Mouse (Mus musculus): ENCODE data around the gene Dis3l. TPM values are rescaled to one million over a fixed set of nuclear protein-coding genes. Genes with fewer than 3 reads are reported as not detected.

The Dis3l gene
- 8.1 and 9.6 TPM in 2 replicates for polyA plus RNA-seq (2015; fragmentation: Nextera tagmentation; extraction: Ambion mirVana)

- H3K27me3 ChIP-seq (replicated peaks; ENCODE audit: insufficient read depth, low read length), result no peaks in the 10 kb centered on the region
- ATAC-seq, result no peak
- WGBS, result 5% methylated on average over 16 of the region's 16 CpGs
- peaks cover 9% of the 10 kb centered on the region; the same call in 1 of the 2 replicates for H3K36me3 ChIP-seq (ENCODE audit: insufficient read depth, low read length)
- no peak for DNase-seq (ENCODE audit: low spot score)
- peak within 1 kb of the TSS; percentile 99 for H3K9ac ChIP-seq (replicated peaks; ENCODE audit: low read depth)
- no peaks in the 10 kb centered on the region for H3K9me3 ChIP-seq (ENCODE audit: low read length)
- peak within 1 kb of the TSS; percentile 68 for H3K4me3 ChIP-seq (ENCODE audit: low read depth, low read length)
- peak within 1 kb of the TSS; percentile 81 for H3K4me2 ChIP-seq (replicated peaks; ENCODE audit: low read depth, low read length)
- peak within 1 kb of the TSS; percentile 100 for H3K27ac ChIP-seq (ENCODE audit: low read length)
- TF ChIP-seq EP300 (IDR thresholded peaks at IDR 0.05) (no peak), CTCF (IDR thresholded peaks at IDR 0.05) (no peak)
- no peaks in the 10 kb centered on the region for H3K4me1 ChIP-seq (ENCODE audit: insufficient read depth, low read depth, low read length)
Observed at GRCm38 (mm10) chr9:64341254-64341566, at the start of gene Dis3l. Gene Dis3l (minus strand): TSS chr9:64341288.

- no peak overlapping the region for H3K9ac ChIP-seq (replicated peaks; ENCODE audit: low read depth)
- H3K4me2 ChIP-seq (replicated peaks; ENCODE audit: low read depth, low read length), result no peak overlapping the region
- no peak for ATAC-seq
- WGBS, result 64% methylated on average over 7 of the region's 7 CpGs
- H3K27me3 ChIP-seq (replicated peaks; ENCODE audit: insufficient read depth, low read length), result peaks cover 24% of the 10 kb centered on the region
- no peak for DNase-seq (ENCODE audit: low spot score)
- H3K27ac ChIP-seq (ENCODE audit: low read length), result no peak overlapping the region
- H3K36me3 ChIP-seq (ENCODE audit: insufficient read depth, low read length), result no peaks in the 10 kb centered on the region
- peaks cover 13% of the 10 kb centered on the region for H3K4me1 ChIP-seq (ENCODE audit: insufficient read depth, low read depth, low read length)
- no peaks in the 10 kb centered on the region for H3K9me3 ChIP-seq (ENCODE audit: low read length)
- no peak for TF ChIP-seq CTCF (IDR thresholded peaks at IDR 0.05)
- no peak for TF ChIP-seq EP300 (IDR thresholded peaks at IDR 0.05)
- H3K4me3 ChIP-seq (ENCODE audit: low read depth, low read length), result no peak overlapping the region
Observed at GRCm38 (mm10) chr9:64389576-64390292, 48.6 kb upstream of the Dis3l start.

DNA sequence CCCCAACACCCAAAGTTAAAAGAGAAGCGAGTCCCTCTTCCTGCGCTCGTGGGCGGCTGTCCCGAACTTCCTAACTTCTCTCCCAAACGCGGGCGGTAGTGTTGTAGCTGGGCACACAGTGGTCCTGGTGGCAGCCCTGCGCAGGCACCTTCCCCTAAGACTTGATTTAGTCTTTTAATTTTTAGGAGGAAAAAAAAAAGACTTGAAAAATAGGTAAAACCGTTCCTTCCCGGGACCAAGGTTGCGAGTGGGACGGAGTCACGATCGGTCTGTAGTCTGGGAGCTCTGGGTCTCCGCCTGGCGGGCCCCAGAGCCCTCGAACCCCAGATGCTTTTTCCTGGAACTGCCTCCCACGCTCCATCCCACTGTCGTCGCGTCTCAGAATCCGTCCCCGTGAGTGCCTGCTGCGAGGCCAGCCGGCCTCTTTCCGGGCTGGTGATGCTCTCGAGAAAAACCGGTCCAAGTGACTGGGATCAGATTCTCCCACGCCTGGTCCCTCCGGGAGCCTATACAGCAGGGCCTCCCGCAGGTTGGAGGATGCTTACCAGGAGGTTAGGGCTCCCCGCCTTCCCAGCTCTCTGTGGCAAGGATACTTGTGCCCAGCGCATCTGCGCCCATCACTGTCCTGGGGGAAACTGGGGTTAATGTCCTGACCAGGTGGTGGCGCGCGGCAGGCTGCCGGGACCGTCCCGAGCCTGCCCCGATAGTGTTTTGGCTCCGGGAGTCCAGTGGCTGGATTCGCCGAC, 45.6 kb upstream of the Dis3l start:
- Histone ChIP-seq H3K4me3 (ENCODE audit: low read depth, low read length) (peak overlapping the region; percentile 42), H3K9me3 (ENCODE audit: low read length) (no peaks in the 10 kb centered on the region), H3K4me1 (ENCODE audit: insufficient read depth, low read depth, low read length) (peaks cover 18% of the 10 kb centered on the region), H3K27me3 (replicated peaks; ENCODE audit: insufficient read depth, low read length) (peaks cover 24% of the 10 kb centered on the region), H3K4me2 (replicated peaks; ENCODE audit: low read depth, low read length) (peak overlapping the region; percentile 82), H3K36me3 (ENCODE audit: insufficient read depth, low read length) (no peaks in the 10 kb centered on the region), H3K27ac (ENCODE audit: low read length) (no peak overlapping the region), H3K9ac (replicated peaks; ENCODE audit: low read depth) (no peak overlapping the region)
- TF ChIP-seq CTCF (IDR thresholded peaks at IDR 0.05), result peak; percentile 10; the same call in 1 of the 2 replicates
- no peak for TF ChIP-seq EP300 (IDR thresholded peaks at IDR 0.05)
- DNase-seq (ENCODE audit: low spot score) (no peak), ATAC-seq (no peak)
- 1% methylated on average over 45 of the region's 45 CpGs for WGBS

GRCm38 (mm10) chr9:64385511-64386465, 44.7 kb upstream of the Dis3l start, which contains the start of gene Megf11:
Gene Megf11 (plus strand): TSS chr9:64385626.
- ATAC-seq (peak; percentile 37; the same call in 1 of the 2 replicates), DNase-seq (ENCODE audit: low spot score) (peak; percentile 45)

GRCm38 (mm10) chr9:64383021-64383788, 42.1 kb upstream of the Dis3l start:
- no peaks in the 10 kb centered on the region for H3K9me3 ChIP-seq (ENCODE audit: low read length)
- H3K4me3 ChIP-seq (ENCODE audit: low read depth, low read length), result no peak overlapping the region
- H3K27me3 ChIP-seq (replicated peaks; ENCODE audit: insufficient read depth, low read length), result peaks cover 24% of the 10 kb centered on the region
- WGBS, result 23% methylated on average over 10 of the region's 10 CpGs
- H3K36me3 ChIP-seq (ENCODE audit: insufficient read depth, low read length), result no peaks in the 10 kb centered on the region
- TF ChIP-seq EP300 (IDR thresholded peaks at IDR 0.05), result no peak
- no peak for TF ChIP-seq CTCF (IDR thresholded peaks at IDR 0.05)
- H3K4me2 ChIP-seq (replicated peaks; ENCODE audit: low read depth, low read length), result no peak overlapping the region
- ATAC-seq (peak; percentile 69), DNase-seq (ENCODE audit: low spot score) (peak; percentile 72)
- H3K27ac ChIP-seq (ENCODE audit: low read length), result no peak overlapping the region
- H3K9ac ChIP-seq (replicated peaks; ENCODE audit: low read depth), result no peak overlapping the region
- H3K4me1 ChIP-seq (ENCODE audit: insufficient read depth, low read depth, low read length), result peaks cover 18% of the 10 kb centered on the region

More at GRCm38 (mm10) chr9:64385511-64386465, 44.7 kb upstream of the Dis3l start, which contains the start of gene Megf11:
- 2% methylated on average over 53 of the region's 93 CpGs for WGBS
- no peak for TF ChIP-seq EP300 (IDR thresholded peaks at IDR 0.05)
- Histone ChIP-seq H3K9ac (replicated peaks; ENCODE audit: low read depth) (no peak within 1 kb of the TSS), H3K4me3 (ENCODE audit: low read depth, low read length) (peak within 1 kb of the TSS; percentile 42), H3K4me1 (ENCODE audit: insufficient read depth, low read depth, low read length) (peaks cover 18% of the 10 kb centered on the region), H3K9me3 (ENCODE audit: low read length) (no peaks in the 10 kb centered on the region), H3K27ac (ENCODE audit: low read length) (no peak within 1 kb of the TSS), H3K4me2 (replicated peaks; ENCODE audit: low read depth, low read length) (peak within 1 kb of the TSS; percentile 82), H3K27me3 (replicated peaks; ENCODE audit: insufficient read depth, low read length) (peaks cover 24% of the 10 kb centered on the region), H3K36me3 (ENCODE audit: insufficient read depth, low read length) (no peaks in the 10 kb centered on the region)

Data from lung, postnatal 0 days (tissue).